Mouse (Mus musculus) spleen, adult 2 months (tissue): ENCODE measurements around the gene Prss12. TPM values are rescaled to one million over a fixed set of nuclear protein-coding genes. Genes with fewer than 3 reads are reported as not detected.

Source experiments
- DNase-seq, 2 experiments: peaks; one replicate each; pipeline versions ENCODE4 v3.0.0 to v3.0.0-alpha.2; 2012 to 2021; ENCODE audit warnings: low spot score in 2 of 2, low read depth in 1 of 2
- H3K27ac ChIP-seq: fragments of 200-500 bp; 2 replicates; pipeline ENCODE4 v1.5.1; 2012; ENCODE audit warnings: low read length, inconsistent platforms; ENCODE audit not compliant: insufficient read depth
- H3K27me3 ChIP-seq: fragments of 200-500 bp; 2 replicates; pipeline ENCODE4 v1.6.1; 2012; ENCODE audit warnings: mild to moderate bottlenecking, moderate library complexity, low read length, inconsistent platforms; ENCODE audit not compliant: control insufficient read depth, insufficient read depth
- H3K36me3 ChIP-seq: fragments of 200-500 bp; 2 replicates; pipeline ENCODE4 v1.6.1; 2012; ENCODE audit warnings: mild to moderate bottlenecking, low read length, inconsistent platforms; ENCODE audit not compliant: control insufficient read depth, insufficient read depth
- H3K4me1 ChIP-seq: fragments of 200-500 bp; 2 replicates; pipeline ENCODE4 v1.6.1; 2011; ENCODE audit warnings: inconsistent platforms; ENCODE audit not compliant: control insufficient read depth, insufficient read depth, insufficient read length
- H3K4me3 ChIP-seq: fragments of 200-500 bp; 2 replicates; pipeline ENCODE4 v1.5.1; 2011; ENCODE audit warnings: mild to moderate bottlenecking, inconsistent platforms; ENCODE audit not compliant: insufficient read depth, insufficient read length; ENCODE audit errors: extremely low read depth
- CTCF ChIP-seq: fragments of 200-500 bp; IDR thresholded peaks from 2 replicates; pipeline ENCODE4 v1.5.1; 2011; ENCODE audit warnings: mild to moderate bottlenecking, inconsistent platforms; ENCODE audit not compliant: insufficient read depth, insufficient read length, insufficient replicate concordance; ENCODE audit errors: extremely low read depth
- POLR2A ChIP-seq: fragments of 200-500 bp; IDR thresholded peaks from 2 replicates; pipeline ENCODE4 v1.6.1; 2011; ENCODE audit warnings: low read depth, low read length, inconsistent platforms
- WGBS: fragments of 180-500 bp; shearing (Covaris S2); methylation state at CpG from one replicate; pipeline ENCODE4 v1.1.7; 2018; 5-methylcytosine and 5-hydroxymethylcytosine counted together
- polyA plus RNA-seq: library from polyadenylated mRNA; depleted of rRNA; stranded (reverse); fragments of >200 nt; gene quantifications from 2 replicates; pipeline ENCODE4 v1.2.3, GENCODE M21; 2012; rRNA removed

The Prss12 gene
- 1.9 and 2.8 TPM in 2 replicates for polyA plus RNA-seq

- H3K4me1 ChIP-seq, result peaks cover 19% of the 10 kb centered on the region
- peaks cover 14% of the 10 kb centered on the region for H3K27me3 ChIP-seq
- H3K36me3 ChIP-seq, result no peaks in the 10 kb centered on the region
- peak in 1 of 2 experiments; percentile 29 for DNase-seq
- 2% methylated on average over 65 of the region's 84 CpGs for WGBS
- no peak for TF ChIP-seq POLR2A
- TF ChIP-seq CTCF, result no peak
- H3K27ac ChIP-seq, result no peak within 1 kb of the TSS
- H3K4me3 ChIP-seq, result peak within 1 kb of the TSS; percentile 61
Measured at GRCm38 (mm10) chr3:123446708-123447537, at the start of gene Prss12. Gene Prss12, plus strand, starts transcription at chr3:123446913.

- Histone ChIP-seq H3K4me1 (no peaks in the 10 kb centered on the region), H3K36me3 (no peaks in the 10 kb centered on the region), H3K4me3 (no peak overlapping the region), H3K27ac (no peak overlapping the region), H3K27me3 (no peaks in the 10 kb centered on the region)
- 86% methylated on average over 9 of the region's 9 CpGs for WGBS
- TF ChIP-seq CTCF (no peak), POLR2A (no peak)
- no peak for DNase-seq
Measured at GRCm38 (mm10) chr3:123397562-123398481, 48.9 kb upstream of the Prss12 start.

GRCm38 (mm10) chr3:123404945-123405344 lies 41.8 kb upstream of the Prss12 start:
- no peak for DNase-seq
- no peak overlapping the region for H3K4me3 ChIP-seq
- no peaks in the 10 kb centered on the region for H3K36me3 ChIP-seq
- no peak overlapping the region for H3K27ac ChIP-seq
- no peaks in the 10 kb centered on the region for H3K27me3 ChIP-seq
- no peak for TF ChIP-seq CTCF
- TF ChIP-seq POLR2A, result no peak
- WGBS, result 78% methylated on average over 3 of the region's 3 CpGs
- no peaks in the 10 kb centered on the region for H3K4me1 ChIP-seq

GRCm38 (mm10) chr3:123411821-123412578 lies 34.7 kb upstream of the Prss12 start:
- Histone ChIP-seq H3K4me1 (no peaks in the 10 kb centered on the region), H3K36me3 (no peaks in the 10 kb centered on the region), H3K4me3 (no peak overlapping the region), H3K27ac (no peak overlapping the region), H3K27me3 (no peaks in the 10 kb centered on the region)
- TF ChIP-seq POLR2A, result no peak
- TF ChIP-seq CTCF, result no peak
- WGBS, result 84% methylated on average over 6 of the region's 6 CpGs
- no peak for DNase-seq

- WGBS, result 86% methylated on average over 5 of the region's 5 CpGs
Measured at GRCm38 (mm10) chr3:123413173-123413572, 33.5 kb upstream of the Prss12 start.

GRCm38 (mm10) chr3:123425647-123426046 lies 21.1 kb upstream of the Prss12 start:
- WGBS, result 79% methylated on average over 2 of the region's 2 CpGs
- TF ChIP-seq CTCF (no peak), POLR2A (no peak)
- H3K4me1 ChIP-seq, result no peaks in the 10 kb centered on the region
- no peak overlapping the region for H3K27ac ChIP-seq
- H3K4me3 ChIP-seq, result no peak overlapping the region
- H3K27me3 ChIP-seq, result no peaks in the 10 kb centered on the region
- no peaks in the 10 kb centered on the region for H3K36me3 ChIP-seq
- no peak for DNase-seq

More at GRCm38 (mm10) chr3:123413173-123413572, 33.5 kb upstream of the Prss12 start:
- no peak overlapping the region for H3K4me3 ChIP-seq
- DNase-seq, result no peak
- H3K36me3 ChIP-seq, result no peaks in the 10 kb centered on the region
- no peak overlapping the region for H3K27ac ChIP-seq
- no peak for TF ChIP-seq POLR2A
- TF ChIP-seq CTCF, result no peak
- H3K4me1 ChIP-seq, result no peaks in the 10 kb centered on the region
- H3K27me3 ChIP-seq, result no peaks in the 10 kb centered on the region
